Mouse (Mus musculus) bone marrow macrophage, adult 2 months (primary cell): Measurements from ENCODE around the gene Abca1.

Experiments used
- CTCF ChIP-seq: IDR thresholded peaks from 2 replicates; pipeline ENCODE4 v1.5.1; 2012; ENCODE audit warnings: low read depth, mild to moderate bottlenecking, low read length, moderate library complexity
- POLR2A ChIP-seq: IDR thresholded peaks from 2 replicates; pipeline ENCODE4 v1.6.1; 2012; ENCODE audit warnings: mild to moderate bottlenecking, low read depth, low read length, borderline replicate concordance

DNA sequence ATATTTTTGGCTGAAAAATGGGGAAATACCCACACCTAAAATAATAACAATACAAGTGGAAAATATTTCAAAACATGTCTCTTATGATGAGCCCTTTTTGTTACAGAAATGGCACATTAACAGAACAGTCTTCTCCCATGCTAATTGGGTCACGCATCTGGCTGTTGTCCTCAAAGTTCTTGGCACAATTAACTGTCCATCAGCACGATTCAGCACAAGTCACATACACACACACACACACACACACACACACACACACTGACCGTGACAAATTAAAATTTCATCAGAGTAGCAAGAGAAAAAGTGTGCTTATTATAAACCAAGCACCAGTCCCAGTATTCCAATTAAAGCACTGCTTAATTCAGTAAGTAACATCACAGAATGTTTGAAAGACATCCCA, 55.1 kb downstream of the Abca1 start:
- no peak for TF ChIP-seq CTCF
- no peak for TF ChIP-seq POLR2A
